Mouse (Mus musculus): ENCODE measurements around the gene Mlh1. TPM values are rescaled to one million over a fixed set of nuclear protein-coding genes. Genes with fewer than 3 reads are reported as not detected.

Mlh1 gene
- polyA plus RNA-seq, 1 experiment from 2014 or later = 26.3 TPM

GRCm38 (mm10) chr9:111211122-111212041 lies 60.2 kb downstream of the Mlh1 start:
- no peak overlapping the region for H3K27ac ChIP-seq (replicated peaks)
- H3K4me3 ChIP-seq (replicated peaks) = no peak overlapping the region
- H3K36me3 ChIP-seq = peaks cover 34% of the 10 kb centered on the region
- H3K9me3 ChIP-seq (replicated peaks) = no peaks in the 10 kb centered on the region
- no peaks in the 10 kb centered on the region for H3K4me1 ChIP-seq
- H3K4me2 ChIP-seq = no peak overlapping the region
- WGBS = 83% methylated on average over 10 of the region's 10 CpGs
- no peaks in the 10 kb centered on the region for H3K27me3 ChIP-seq (replicated peaks)
- ATAC-seq (ENCODE audit: low FRiP score) = no peak
- no peak overlapping the region for H3K9ac ChIP-seq (replicated peaks)

GRCm38 (mm10) chr9:111210412-111210811 lies 61.2 kb downstream of the Mlh1 start:
- WGBS = 81% methylated on average over 4 of the region's 4 CpGs
- ATAC-seq (ENCODE audit: low FRiP score) = no peak
- H3K4me3 ChIP-seq (replicated peaks) = no peak overlapping the region
- H3K27ac ChIP-seq (replicated peaks) = no peak overlapping the region
- no peak overlapping the region for H3K4me2 ChIP-seq
- no peaks in the 10 kb centered on the region for H3K9me3 ChIP-seq (replicated peaks)
- H3K36me3 ChIP-seq = peaks cover 38% of the 10 kb centered on the region
- no peak overlapping the region for H3K9ac ChIP-seq (replicated peaks)
- no peaks in the 10 kb centered on the region for H3K27me3 ChIP-seq (replicated peaks)
- no peaks in the 10 kb centered on the region for H3K4me1 ChIP-seq

GRCm38 (mm10) chr9:111209158-111209699 lies 62.4 kb downstream of the Mlh1 start:
- no peak overlapping the region for H3K27ac ChIP-seq (replicated peaks)
- no peaks in the 10 kb centered on the region for H3K9me3 ChIP-seq (replicated peaks)
- H3K27me3 ChIP-seq (replicated peaks) = no peaks in the 10 kb centered on the region
- H3K4me3 ChIP-seq (replicated peaks) = no peak overlapping the region
- H3K9ac ChIP-seq (replicated peaks) = no peak overlapping the region
- H3K36me3 ChIP-seq = peaks cover 28% of the 10 kb centered on the region
- no peaks in the 10 kb centered on the region for H3K4me1 ChIP-seq
- no peak for ATAC-seq (ENCODE audit: low FRiP score)
- H3K4me2 ChIP-seq = no peak overlapping the region
- WGBS = 96% methylated on average over 7 of the region's 7 CpGs

GRCm38 (mm10) chr9:111208185-111208584 lies 63.4 kb downstream of the Mlh1 start:
- WGBS = over 99% methylated on average over 3 of the region's 3 CpGs
- no peaks in the 10 kb centered on the region for H3K4me1 ChIP-seq
- H3K9ac ChIP-seq (replicated peaks) = no peak overlapping the region
- H3K27me3 ChIP-seq (replicated peaks) = no peaks in the 10 kb centered on the region
- H3K4me2 ChIP-seq = no peak overlapping the region
- H3K27ac ChIP-seq (replicated peaks) = no peak overlapping the region
- H3K36me3 ChIP-seq = peaks cover 20% of the 10 kb centered on the region
- ATAC-seq (ENCODE audit: low FRiP score) = no peak
- no peaks in the 10 kb centered on the region for H3K9me3 ChIP-seq (replicated peaks)
- no peak overlapping the region for H3K4me3 ChIP-seq (replicated peaks)

GRCm38 (mm10) chr9:111207683-111208082 lies 63.9 kb downstream of the Mlh1 start:
- Histone ChIP-seq H3K4me3 (replicated peaks) (no peak overlapping the region), H3K4me2 (no peak overlapping the region), H3K27ac (replicated peaks) (no peak overlapping the region), H3K9ac (replicated peaks) (no peak overlapping the region), H3K27me3 (replicated peaks) (no peaks in the 10 kb centered on the region), H3K36me3 (peaks cover 20% of the 10 kb centered on the region), H3K4me1 (no peaks in the 10 kb centered on the region), H3K9me3 (replicated peaks) (no peaks in the 10 kb centered on the region)
- no peak for ATAC-seq (ENCODE audit: low FRiP score)
- 61% methylated on average over 3 of the region's 3 CpGs for WGBS

- no peak for ATAC-seq (ENCODE audit: low FRiP score)
Observed at GRCm38 (mm10) chr9:111204601-111205375, 66.8 kb downstream of the Mlh1 start.

GRCm38 (mm10) chr9:111200208-111200607 lies 71.4 kb downstream of the Mlh1 start:
- Histone ChIP-seq H3K4me3 (replicated peaks) (no peak overlapping the region), H3K36me3 (peaks cover 18% of the 10 kb centered on the region; the same call in 1 of the 2 replicates), H3K27me3 (replicated peaks) (no peaks in the 10 kb centered on the region), H3K9ac (replicated peaks) (no peak overlapping the region), H3K9me3 (replicated peaks) (no peaks in the 10 kb centered on the region), H3K4me2 (no peak overlapping the region), H3K4me1 (no peaks in the 10 kb centered on the region), H3K27ac (replicated peaks) (no peak overlapping the region)
- ATAC-seq (ENCODE audit: low FRiP score) = no peak

More at GRCm38 (mm10) chr9:111204601-111205375, 66.8 kb downstream of the Mlh1 start:
- Histone ChIP-seq H3K27ac (replicated peaks) (no peak overlapping the region; the same call in 1 of the 2 replicates), H3K4me1 (no peaks in the 10 kb centered on the region), H3K9me3 (replicated peaks) (no peaks in the 10 kb centered on the region), H3K4me3 (replicated peaks) (no peak overlapping the region), H3K27me3 (replicated peaks) (no peaks in the 10 kb centered on the region), H3K36me3 (peaks cover 32% of the 10 kb centered on the region), H3K9ac (replicated peaks) (no peak overlapping the region), H3K4me2 (no peak overlapping the region)
- 75% methylated on average over 9 of the region's 9 CpGs for WGBS

GRCm38 (mm10) chr9:111198332-111198731 lies 73.3 kb downstream of the Mlh1 start:
- no peak overlapping the region for H3K4me3 ChIP-seq (replicated peaks)
- H3K27ac ChIP-seq (replicated peaks) = no peak overlapping the region
- no peak overlapping the region for H3K9ac ChIP-seq (replicated peaks)
- H3K4me2 ChIP-seq = no peak overlapping the region
- no peaks in the 10 kb centered on the region for H3K27me3 ChIP-seq (replicated peaks)
- H3K9me3 ChIP-seq (replicated peaks) = no peaks in the 10 kb centered on the region
- H3K36me3 ChIP-seq = peaks cover 18% of the 10 kb centered on the region; the same call in 1 of the 2 replicates
- no peaks in the 10 kb centered on the region for H3K4me1 ChIP-seq
- 89% methylated on average over 1 of the region's 1 CpGs for WGBS
- ATAC-seq (ENCODE audit: low FRiP score) = no peak

- H3K4me1 ChIP-seq = no peaks in the 10 kb centered on the region
- ATAC-seq (ENCODE audit: low FRiP score) = no peak
- H3K9ac ChIP-seq (replicated peaks) = no peak overlapping the region
- H3K4me3 ChIP-seq (replicated peaks) = no peak overlapping the region
- peaks cover 22% of the 10 kb centered on the region for H3K36me3 ChIP-seq
- WGBS = 96% methylated on average over 4 of the region's 4 CpGs
- no peaks in the 10 kb centered on the region for H3K9me3 ChIP-seq (replicated peaks)
- no peak overlapping the region for H3K4me2 ChIP-seq
- H3K27me3 ChIP-seq (replicated peaks) = no peaks in the 10 kb centered on the region
- H3K27ac ChIP-seq (replicated peaks) = no peak overlapping the region
Observed at GRCm38 (mm10) chr9:111197712-111198111, 73.9 kb downstream of the Mlh1 start.

- Histone ChIP-seq H3K27ac (replicated peaks) (no peak overlapping the region), H3K36me3 (peaks cover 20% of the 10 kb centered on the region), H3K9me3 (replicated peaks) (no peaks in the 10 kb centered on the region), H3K27me3 (replicated peaks) (no peaks in the 10 kb centered on the region), H3K9ac (replicated peaks) (no peak overlapping the region), H3K4me2 (no peak overlapping the region), H3K4me3 (replicated peaks) (no peak overlapping the region), H3K4me1 (no peaks in the 10 kb centered on the region)
- no peak for ATAC-seq (ENCODE audit: low FRiP score)
- 95% methylated on average over 3 of the region's 3 CpGs for WGBS
Observed at GRCm38 (mm10) chr9:111197116-111197515, 74.5 kb downstream of the Mlh1 start.

- ATAC-seq (ENCODE audit: low FRiP score) = no peak
- H3K4me3 ChIP-seq (replicated peaks) = no peak overlapping the region
- 89% methylated on average over 2 of the region's 2 CpGs for WGBS
- no peaks in the 10 kb centered on the region for H3K4me1 ChIP-seq
- H3K27ac ChIP-seq (replicated peaks) = no peak overlapping the region
- H3K4me2 ChIP-seq = no peak overlapping the region
- no peaks in the 10 kb centered on the region for H3K27me3 ChIP-seq (replicated peaks)
- H3K36me3 ChIP-seq = peaks cover 17% of the 10 kb centered on the region
- no peaks in the 10 kb centered on the region for H3K9me3 ChIP-seq (replicated peaks)
- no peak overlapping the region for H3K9ac ChIP-seq (replicated peaks)
Observed at GRCm38 (mm10) chr9:111193211-111193610, 78.4 kb downstream of the Mlh1 start.

All from neural tube, embryonic 15.5 days (tissue).